In the genomic region with DNA sequence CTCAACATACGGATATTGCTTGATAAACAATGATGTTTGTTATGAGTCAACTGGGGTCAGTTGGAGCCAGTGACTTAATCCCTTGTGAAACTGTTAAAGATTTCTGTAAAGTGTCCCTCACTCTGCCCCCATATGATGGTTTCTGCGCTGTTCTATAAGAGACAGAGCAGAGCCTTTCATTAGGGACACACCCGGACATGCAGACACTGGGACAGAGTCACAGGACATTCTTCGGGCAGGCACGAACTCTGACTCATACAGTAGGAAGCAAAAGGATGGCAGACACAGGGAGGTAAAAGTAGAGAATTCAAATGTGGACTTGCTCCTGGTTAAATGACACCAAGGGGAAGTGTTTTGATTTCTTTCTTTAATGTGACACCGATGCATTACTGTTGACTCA, we compare ENCODE assay signal across 19 mouse cellular contexts.
"Had no signal": no experiment of that assay in that cellular context is flagged by ENCODE, and none has a peak within 500 bp of the region (broad histone marks: within the 10 kb centered on the region; RNA-seq: fewer than 3 reads in every experiment).

No protein-coding gene starts in this region.

- H3K9me3 ChIP-seq: lung, embryonic 15.5 days; midbrain, embryonic 10.5 days; midbrain, embryonic 12.5 days; neural tube, embryonic 13.5 days; neural tube, embryonic 15.5 days had no signal

- H3K27ac ChIP-seq: lung, embryonic 15.5 days; midbrain, embryonic 10.5 days; midbrain, embryonic 12.5 days; neural tube, embryonic 13.5 days; neural tube, embryonic 15.5 days had no signal

- H3K36me3 ChIP-seq: lung, embryonic 15.5 days; midbrain, embryonic 10.5 days; midbrain, embryonic 12.5 days; neural tube, embryonic 13.5 days; neural tube, embryonic 15.5 days had no signal

- H3K4me2 ChIP-seq: lung, embryonic 15.5 days; midbrain, embryonic 12.5 days; neural tube, embryonic 13.5 days; neural tube, embryonic 15.5 days had no signal

- H3K4me3 ChIP-seq: lung, embryonic 15.5 days; midbrain, embryonic 10.5 days; midbrain, embryonic 12.5 days; myocyte; neural tube, embryonic 13.5 days; neural tube, embryonic 15.5 days had no signal

- H3K9ac ChIP-seq: lung, embryonic 15.5 days; midbrain, embryonic 12.5 days; neural tube, embryonic 13.5 days; neural tube, embryonic 15.5 days had no signal

- H3K27me3 ChIP-seq: lung, embryonic 15.5 days; midbrain, embryonic 12.5 days; neural tube, embryonic 15.5 days had no signal

- H3K4me1 ChIP-seq: lung, embryonic 15.5 days; midbrain, embryonic 10.5 days; midbrain, embryonic 12.5 days; neural tube, embryonic 13.5 days; neural tube, embryonic 15.5 days had no signal

- DNase-seq: lung, adult 2 months; lung, postnatal 14 days; lung, postnatal 36 days; midbrain, embryonic 14.5 days; retina, postnatal 1 day; right cerebral cortex, adult 18-20 months; right cerebral cortex, postnatal 25 days; right cerebral cortex, postnatal 4 days; spleen, adult 18-20 months; thymus, adult 2 months; thymus, postnatal 25 days; thymus, postnatal 4 days had no signal

- ATAC-seq: midbrain, embryonic 16.5 days had no signal
